Mouse (Mus musculus): ENCODE results near the gene Arhgef7. TPM values are rescaled to one million over a fixed set of nuclear protein-coding genes. Genes with fewer than 3 reads are reported as not detected.

The Arhgef7 gene
- total RNA-seq, 1 experiment: 33.0 TPM

- no peaks in the 10 kb centered on the region for H3K36me3 ChIP-seq (ENCODE audit: control insufficient read depth, insufficient read depth, low read length, poor library complexity, severe bottlenecking)
- H3K9me3 ChIP-seq (ENCODE audit: control insufficient read depth, insufficient read depth, low read depth, low read length): no peaks in the 10 kb centered on the region
- in situ Hi-C loops (cut with MboI; ENCODE audit: low sequenced_read_pairs in 2 of 2, unreplicated experiment in 2 of 2): no loop called here
- no peak overlapping the region for H3K4me3 ChIP-seq (ENCODE audit: insufficient read depth in 1 of 2, low read depth in 1 of 2, low read length in 2 of 2, poor library complexity in 1 of 2, severe bottlenecking in 1 of 2)
- H3K4me1 ChIP-seq (ENCODE audit: control insufficient read depth in 2 of 2, insufficient read depth in 2 of 2, low read length in 2 of 2, poor library complexity in 1 of 2): no peaks in the 10 kb centered on the region
- H3K27ac ChIP-seq (ENCODE audit: insufficient read depth, low read depth, low read length, poor library complexity, severe bottlenecking): no peak overlapping the region
- no peak for DNase-seq (ENCODE audit: low read depth, low spot score)
- no peak for TF ChIP-seq CHD2 (IDR thresholded peaks at IDR 0.05; ENCODE audit: low read depth, low read length)
- no peak for TF ChIP-seq HCFC1 (IDR thresholded peaks at IDR 0.05; ENCODE audit: borderline replicate concordance, insufficient read depth, low read length)
- TF ChIP-seq ZNF384 (IDR thresholded peaks at IDR 0.05; ENCODE audit: low read depth, low read length): no peak
- no peak for TF ChIP-seq MAFK (IDR thresholded peaks at IDR 0.05; ENCODE audit: insufficient read depth, low read depth, low read length)
- no peak for TF ChIP-seq ZC3H11A (IDR thresholded peaks at IDR 0.05; ENCODE audit: borderline replicate concordance, low read depth, low read length)
- H3K9ac ChIP-seq (ENCODE audit: insufficient read depth, low read depth, low read length, poor library complexity, severe bottlenecking): no peak overlapping the region
Observed at GRCm38 (mm10) chr8:11730271-11730940, 2.9 kb downstream of the Arhgef7 start.

GRCm38 (mm10) chr8:11735672-11736235 is 8.2 kb downstream of the Arhgef7 start:
- no peak overlapping the region for H3K27ac ChIP-seq (ENCODE audit: insufficient read depth, low read depth, low read length, poor library complexity, severe bottlenecking)
- in situ Hi-C loops (cut with MboI; ENCODE audit: low sequenced_read_pairs in 2 of 2, unreplicated experiment in 2 of 2): no loop called here
- no peak overlapping the region for H3K4me3 ChIP-seq (ENCODE audit: insufficient read depth in 1 of 2, low read depth in 1 of 2, low read length in 2 of 2, poor library complexity in 1 of 2, severe bottlenecking in 1 of 2)
- no peak overlapping the region for H3K9ac ChIP-seq (ENCODE audit: insufficient read depth, low read depth, low read length, poor library complexity, severe bottlenecking)
- DNase-seq (ENCODE audit: low read depth, low spot score): no peak
- H3K36me3 ChIP-seq (ENCODE audit: control insufficient read depth, insufficient read depth, low read length, poor library complexity, severe bottlenecking): no peaks in the 10 kb centered on the region
- no peaks in the 10 kb centered on the region for H3K4me1 ChIP-seq (ENCODE audit: control insufficient read depth in 2 of 2, insufficient read depth in 2 of 2, low read length in 2 of 2, poor library complexity in 1 of 2)
- TF ChIP-seq MAFK (IDR thresholded peaks at IDR 0.05; ENCODE audit: insufficient read depth, low read depth, low read length): no peak
- no peak for TF ChIP-seq CHD2 (IDR thresholded peaks at IDR 0.05; ENCODE audit: low read depth, low read length)
- TF ChIP-seq HCFC1 (IDR thresholded peaks at IDR 0.05; ENCODE audit: borderline replicate concordance, insufficient read depth, low read length): no peak
- TF ChIP-seq ZC3H11A (IDR thresholded peaks at IDR 0.05; ENCODE audit: borderline replicate concordance, low read depth, low read length): no peak
- no peak for TF ChIP-seq ZNF384 (IDR thresholded peaks at IDR 0.05; ENCODE audit: low read depth, low read length)
- H3K9me3 ChIP-seq (ENCODE audit: control insufficient read depth, insufficient read depth, low read depth, low read length): no peaks in the 10 kb centered on the region

GRCm38 (mm10) chr8:11737096-11737495 is 9.6 kb downstream of the Arhgef7 start:
- Histone ChIP-seq H3K9me3 (ENCODE audit: control insufficient read depth, insufficient read depth, low read depth, low read length) (no peaks in the 10 kb centered on the region), H3K36me3 (ENCODE audit: control insufficient read depth, insufficient read depth, low read length, poor library complexity, severe bottlenecking) (no peaks in the 10 kb centered on the region), H3K4me1 (ENCODE audit: control insufficient read depth in 2 of 2, insufficient read depth in 2 of 2, low read length in 2 of 2, poor library complexity in 1 of 2) (no peaks in the 10 kb centered on the region), H3K9ac (ENCODE audit: insufficient read depth, low read depth, low read length, poor library complexity, severe bottlenecking) (no peak overlapping the region), H3K27ac (ENCODE audit: insufficient read depth, low read depth, low read length, poor library complexity, severe bottlenecking) (no peak overlapping the region; the same call in 1 of the 2 replicates), H3K4me3 (ENCODE audit: insufficient read depth in 1 of 2, low read depth in 1 of 2, low read length in 2 of 2, poor library complexity in 1 of 2, severe bottlenecking in 1 of 2) (no peak overlapping the region)
- in situ Hi-C loops (cut with MboI; ENCODE audit: low sequenced_read_pairs in 2 of 2, unreplicated experiment in 2 of 2): no loop called here
- DNase-seq (ENCODE audit: low read depth, low spot score): no peak
- TF ChIP-seq CHD2 (IDR thresholded peaks at IDR 0.05; ENCODE audit: low read depth, low read length) (no peak), MAFK (IDR thresholded peaks at IDR 0.05; ENCODE audit: insufficient read depth, low read depth, low read length) (no peak), ZC3H11A (IDR thresholded peaks at IDR 0.05; ENCODE audit: borderline replicate concordance, low read depth, low read length) (no peak), ZNF384 (IDR thresholded peaks at IDR 0.05; ENCODE audit: low read depth, low read length) (no peak), HCFC1 (IDR thresholded peaks at IDR 0.05; ENCODE audit: borderline replicate concordance, insufficient read depth, low read length) (no peak)

- H3K9me3 ChIP-seq (ENCODE audit: control insufficient read depth, insufficient read depth, low read depth, low read length): no peaks in the 10 kb centered on the region
- no peak overlapping the region for H3K4me3 ChIP-seq (ENCODE audit: insufficient read depth in 1 of 2, low read depth in 1 of 2, low read length in 2 of 2, poor library complexity in 1 of 2, severe bottlenecking in 1 of 2)
- no peak for TF ChIP-seq CHD2 (IDR thresholded peaks at IDR 0.05; ENCODE audit: low read depth, low read length)
- no peak for TF ChIP-seq ZNF384 (IDR thresholded peaks at IDR 0.05; ENCODE audit: low read depth, low read length)
- no peak for TF ChIP-seq HCFC1 (IDR thresholded peaks at IDR 0.05; ENCODE audit: borderline replicate concordance, insufficient read depth, low read length)
- no peak for TF ChIP-seq MAFK (IDR thresholded peaks at IDR 0.05; ENCODE audit: insufficient read depth, low read depth, low read length)
- no peak for TF ChIP-seq ZC3H11A (IDR thresholded peaks at IDR 0.05; ENCODE audit: borderline replicate concordance, low read depth, low read length)
- H3K36me3 ChIP-seq (ENCODE audit: control insufficient read depth, insufficient read depth, low read length, poor library complexity, severe bottlenecking): no peaks in the 10 kb centered on the region
- in situ Hi-C loops (cut with MboI; ENCODE audit: low sequenced_read_pairs in 2 of 2, unreplicated experiment in 2 of 2): no loop called here
- no peak for DNase-seq (ENCODE audit: low read depth, low spot score)
- no peaks in the 10 kb centered on the region for H3K4me1 ChIP-seq (ENCODE audit: control insufficient read depth in 2 of 2, insufficient read depth in 2 of 2, low read length in 2 of 2, poor library complexity in 1 of 2)
- H3K27ac ChIP-seq (ENCODE audit: insufficient read depth, low read depth, low read length, poor library complexity, severe bottlenecking): no peak overlapping the region
- no peak overlapping the region for H3K9ac ChIP-seq (ENCODE audit: insufficient read depth, low read depth, low read length, poor library complexity, severe bottlenecking)
Observed at GRCm38 (mm10) chr8:11739082-11739481, 11.6 kb downstream of the Arhgef7 start.
